Comparison of ENCODE assay signal across 22 mouse cellular contexts in the genomic region with DNA sequence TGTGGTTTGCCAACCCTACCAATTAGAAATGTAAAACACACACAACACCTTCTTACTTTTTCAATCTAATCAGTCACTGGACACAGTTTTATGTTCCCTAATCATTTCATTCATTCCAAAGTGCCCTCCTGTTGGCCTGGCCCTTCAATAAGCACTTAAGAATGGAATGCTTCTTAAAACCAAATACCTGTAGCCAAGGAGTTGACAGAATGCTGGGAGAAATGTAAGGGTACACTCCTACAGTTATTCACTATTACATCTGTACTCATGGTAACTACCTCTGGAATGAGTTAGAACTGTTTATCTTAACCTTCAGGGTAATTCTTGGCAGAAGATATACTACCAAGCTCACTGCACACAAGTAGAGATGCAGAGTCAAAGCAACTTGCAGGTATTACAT. TPM values are rescaled to one million over a fixed set of nuclear protein-coding genes. Genes with fewer than 3 reads are reported as not detected.
DNase-seq lines count a peak whose midpoint lies in the region; ATAC-seq and TF ChIP-seq lines count a peak whose summit lies in the region.
"Had no signal": no experiment of that assay in that cellular context is flagged by ENCODE, and none has a peak within 500 bp of the region (broad histone marks: within the 10 kb centered on the region; RNA-seq: fewer than 3 reads in every experiment).

No protein-coding gene starts in this region.

- peaks cover 20% of the 10 kb centered on the region for H3K4me1 ChIP-seq in lung, embryonic 15.5 days
- no peaks in the 10 kb centered on the region for H3K4me1 ChIP-seq in lung, postnatal 0 days (ENCODE audit: insufficient read depth, low read depth, low read length)
- H3K4me1 ChIP-seq in stomach, embryonic 16.5 days (ENCODE audit: control insufficient read depth, insufficient read depth, low read length): peaks cover 5% of the 10 kb centered on the region; the same call in 1 of the 2 replicates
- no peaks in the 10 kb centered on the region for H3K4me1 ChIP-seq in stomach, postnatal 0 days (replicated peaks; ENCODE audit: control insufficient read depth, insufficient read depth)

- ATAC-seq in lung, embryonic 15.5 days (ENCODE audit: borderline replicate concordance, extremely low read depth, low FRiP score, low TSS enrichment): peak; percentile 47; the same call in 1 of the 2 replicates
- peak; percentile 87 for ATAC-seq in lung, postnatal 0 days
- ATAC-seq in stomach, embryonic 16.5 days (ENCODE audit: insufficient read depth, low FRiP score): 0 out of 2 replicates have a peak, but pooled peaks have one; percentile 13
- ATAC-seq in stomach, postnatal 0 days (ENCODE audit: low FRiP score, low TSS enrichment): no peak
- ATAC-seq: forebrain, embryonic 14.5 days had no signal

- TF ChIP-seq CTCF in lung, postnatal 0 days (IDR thresholded peaks at IDR 0.05): no peak
- no peak for TF ChIP-seq CTCF in stomach, postnatal 0 days (IDR thresholded peaks at IDR 0.05; ENCODE audit: low read depth)

- DNase-seq in lung, postnatal 10 days: no peak
- DNase-seq in lung, postnatal 0 days (ENCODE audit: low spot score): peak; percentile 81
- DNase-seq in lung, postnatal 4 days: no peak
- no peak for DNase-seq in stomach, postnatal 0 days (ENCODE audit: low spot score)
- DNase-seq: adrenal gland, adult 2 months; adrenal gland, postnatal 10 days; adrenal gland, postnatal 25 days; cerebellum, adult 11 months; cerebellum, adult 18-20 months; cerebellum, adult 8-10 months; cerebellum, adult 9-11 months; cerebellum, postnatal 14 days; cerebellum, postnatal 36 days; embryo, embryonic 11 days had no signal

- no peaks in the 10 kb centered on the region for H3K36me3 ChIP-seq in lung, embryonic 15.5 days
- no peaks in the 10 kb centered on the region for H3K36me3 ChIP-seq in lung, postnatal 0 days (ENCODE audit: insufficient read depth, low read length)
- no peaks in the 10 kb centered on the region for H3K36me3 ChIP-seq in stomach, embryonic 16.5 days (ENCODE audit: control insufficient read depth, insufficient read depth, low read length)
- H3K36me3 ChIP-seq in stomach, postnatal 0 days (ENCODE audit: control insufficient read depth, insufficient read depth, low read length): no peaks in the 10 kb centered on the region
- H3K36me3 ChIP-seq: embryonic facial prominence, embryonic 13.5 days; embryonic facial prominence, embryonic 15.5 days; forebrain, embryonic 10.5 days; forebrain, embryonic 12.5 days had no signal

- H3K9ac ChIP-seq in lung, embryonic 15.5 days: no peak overlapping the region
- no peak overlapping the region for H3K9ac ChIP-seq in lung, postnatal 0 days (replicated peaks; ENCODE audit: low read depth)
- no peak overlapping the region for H3K9ac ChIP-seq in stomach, embryonic 16.5 days (ENCODE audit: low read length)
- H3K9ac ChIP-seq in stomach, postnatal 0 days (ENCODE audit: low read length): no peak overlapping the region
- H3K9ac ChIP-seq: embryonic facial prominence, embryonic 13.5 days; embryonic facial prominence, embryonic 15.5 days; forebrain, embryonic 12.5 days had no signal

- peak overlapping the region; percentile 16 for H3K27ac ChIP-seq in lung, embryonic 15.5 days
- no peak overlapping the region for H3K27ac ChIP-seq in lung, postnatal 0 days (ENCODE audit: low read length)
- H3K27ac ChIP-seq in stomach, embryonic 16.5 days (ENCODE audit: low read length): no peak overlapping the region
- no peak overlapping the region for H3K27ac ChIP-seq in stomach, postnatal 0 days (replicated peaks)
- H3K27ac ChIP-seq: embryonic facial prominence, embryonic 13.5 days; embryonic facial prominence, embryonic 15.5 days; forebrain, embryonic 10.5 days; forebrain, embryonic 12.5 days had no signal

- peak; percentile 87 for TF ChIP-seq EP300 in lung, postnatal 0 days (IDR thresholded peaks at IDR 0.05)
- no peak for TF ChIP-seq EP300 in stomach, postnatal 0 days (optimal IDR thresholded peaks at IDR 0.05)

- no peak overlapping the region for H3K4me3 ChIP-seq in lung, embryonic 15.5 days
- no peak overlapping the region for H3K4me3 ChIP-seq in lung, postnatal 0 days (ENCODE audit: low read depth, low read length)
- H3K4me3 ChIP-seq in stomach, embryonic 16.5 days (replicated peaks; ENCODE audit: low read length): no peak overlapping the region
- H3K4me3 ChIP-seq in stomach, postnatal 0 days (ENCODE audit: low read depth, low read length): no peak overlapping the region
- H3K4me3 ChIP-seq: embryonic facial prominence, embryonic 13.5 days; embryonic facial prominence, embryonic 15.5 days; erythroblast, embryonic 14.5 days; forebrain, embryonic 10.5 days; forebrain, embryonic 12.5 days had no signal

- H3K9me3 ChIP-seq in lung, embryonic 15.5 days: no peaks in the 10 kb centered on the region
- no peaks in the 10 kb centered on the region for H3K9me3 ChIP-seq in lung, postnatal 0 days (ENCODE audit: low read length)
- no peaks in the 10 kb centered on the region for H3K9me3 ChIP-seq in stomach, embryonic 16.5 days (replicated peaks; ENCODE audit: control insufficient read depth, low read length)
- H3K9me3 ChIP-seq in stomach, postnatal 0 days (ENCODE audit: control insufficient read depth, low read length): no peaks in the 10 kb centered on the region
- H3K9me3 ChIP-seq: embryonic facial prominence, embryonic 13.5 days; embryonic facial prominence, embryonic 15.5 days; forebrain, embryonic 10.5 days; forebrain, embryonic 12.5 days had no signal

- H3K4me2 ChIP-seq in lung, embryonic 15.5 days: no peak overlapping the region
- no peak overlapping the region for H3K4me2 ChIP-seq in lung, postnatal 0 days (replicated peaks; ENCODE audit: low read depth, low read length)
- H3K4me2 ChIP-seq in stomach, embryonic 16.5 days (ENCODE audit: low read depth, low read length): no peak overlapping the region
- no peak overlapping the region for H3K4me2 ChIP-seq in stomach, postnatal 0 days (replicated peaks; ENCODE audit: low read depth)
- H3K4me2 ChIP-seq: embryonic facial prominence, embryonic 13.5 days; embryonic facial prominence, embryonic 15.5 days; forebrain, embryonic 12.5 days had no signal

- no peaks in the 10 kb centered on the region for H3K27me3 ChIP-seq in lung, embryonic 15.5 days
- H3K27me3 ChIP-seq in lung, postnatal 0 days (replicated peaks; ENCODE audit: insufficient read depth, low read length): no peaks in the 10 kb centered on the region
- H3K27me3 ChIP-seq in stomach, embryonic 16.5 days (ENCODE audit: control insufficient read depth, insufficient read depth, low read length): no peaks in the 10 kb centered on the region
- H3K27me3 ChIP-seq in stomach, postnatal 0 days (ENCODE audit: control insufficient read depth, insufficient read depth, low read length): no peaks in the 10 kb centered on the region
- H3K27me3 ChIP-seq: embryonic facial prominence, embryonic 13.5 days; embryonic facial prominence, embryonic 15.5 days; forebrain, embryonic 12.5 days had no signal

RNA-seq across cellular contexts. Expression of a gene that starts 15.3 kb away (rescaled TPM):
- 35.8 and 38.2 TPM in 2 replicates for polyA plus RNA-seq in lung, embryonic 15.5 days (2015; fragmentation: Nextera tagmentation; extraction: Ambion mirVana)
- 112 and 125 TPM in 2 replicates for polyA plus RNA-seq in lung, postnatal 0 days (2015; fragmentation: Nextera tagmentation; extraction: Ambion mirVana)
- 35.3 and 35.6 TPM in 2 replicates for polyA plus RNA-seq in stomach, embryonic 16.5 days (2015; fragmentation: Nextera tagmentation; extraction: Ambion mirVana)
- polyA plus RNA-seq in stomach, postnatal 0 days (2015; fragmentation: Nextera tagmentation; extraction: Ambion mirVana): 20.5 and 21.8 TPM in 2 replicates
- polyA plus RNA-seq: erythroblast, embryonic 14.5 days had no signal
